Mouse (Mus musculus) forebrain, embryonic 13.5 days (tissue): ENCODE results near the gene Prkar2a. TPM values are rescaled to one million over a fixed set of nuclear protein-coding genes. Genes with fewer than 3 reads are reported as not detected.

Experiments
- ATAC-seq: fragments of 200-750 bp; cut with Nextera tagmentation; 2 replicates; pipeline ENCODE4 v1.8.0; 2017
- H3K27ac ChIP-seq: fragments of 300-500 bp; sonication (generic); 2 replicates; pipeline ENCODE4 v1.5.1; 2015; ENCODE audit warnings: inconsistent platforms, mild to moderate bottlenecking, moderate library complexity
- H3K27me3 ChIP-seq: fragments of 300-500 bp; sonication (generic); 2 replicates; pipeline ENCODE4 v1.6.1; 2015; ENCODE audit warnings: mild to moderate bottlenecking, inconsistent platforms
- H3K36me3 ChIP-seq: fragments of 300-500 bp; sonication (generic); 2 replicates; pipeline ENCODE4 v1.6.1; 2015; ENCODE audit warnings: mild to moderate bottlenecking, inconsistent platforms; ENCODE audit not compliant: poor library complexity, severe bottlenecking
- H3K4me1 ChIP-seq: fragments of 300-500 bp; sonication (generic); 2 replicates; pipeline ENCODE4 v1.6.1; 2015; ENCODE audit warnings: inconsistent platforms
- H3K4me2 ChIP-seq: fragments of 300-500 bp; sonication (generic); 2 replicates; pipeline ENCODE4 v1.6.1; 2015; ENCODE audit warnings: inconsistent platforms, mild to moderate bottlenecking, moderate library complexity
- H3K4me3 ChIP-seq: fragments of 300-500 bp; sonication (generic); 2 replicates; pipeline ENCODE4 v1.5.1; 2015; ENCODE audit warnings: mild to moderate bottlenecking, inconsistent platforms
- H3K9ac ChIP-seq: fragments of 300-500 bp; sonication (generic); 2 replicates; pipeline ENCODE4 v1.6.1; 2015; ENCODE audit warnings: mild to moderate bottlenecking, inconsistent platforms
- H3K9me3 ChIP-seq: fragments of 300-500 bp; sonication (generic); replicated peaks from 2 replicates; pipeline ENCODE4 v1.6.1; 2016; ENCODE audit warnings: inconsistent platforms
- WGBS: fragments of 180-500 bp; shearing (Covaris S2); methylation state at CpG from one replicate; pipeline ENCODE4 v1.1.7; 2015; 5-methylcytosine and 5-hydroxymethylcytosine counted together
- polyA plus RNA-seq: library from polyadenylated mRNA; unstranded; fragments of >200 nt; fragmentation: Nextera tagmentation; extraction: Ambion mirVana; gene quantifications from 2 replicates; pipeline ENCODE4 v1.2.1, GENCODE M21; 2015

The Prkar2a gene
- polyA plus RNA-seq, 1 experiment from 2014 or later, result 34.2 TPM

GRCm38 (mm10) chr9:108694533-108694932 lies 5.4 kb downstream of the Prkar2a start:
- Histone ChIP-seq H3K36me3 (peaks cover 9% of the 10 kb centered on the region), H3K9ac (no peak overlapping the region), H3K4me2 (peak overlapping the region; percentile 83), H3K9me3 (no peaks in the 10 kb centered on the region), H3K27ac (no peak overlapping the region), H3K27me3 (no peaks in the 10 kb centered on the region), H3K4me1 (peaks cover 29% of the 10 kb centered on the region), H3K4me3 (no peak overlapping the region)
- ATAC-seq, result no peak
- 94% methylated on average over 1 of the region's 1 CpGs for WGBS

- no peak overlapping the region for H3K27ac ChIP-seq
- H3K27me3 ChIP-seq, result no peaks in the 10 kb centered on the region
- H3K4me2 ChIP-seq, result no peak overlapping the region
- peaks cover 5% of the 10 kb centered on the region for H3K36me3 ChIP-seq
- H3K9ac ChIP-seq, result no peak overlapping the region
- H3K9me3 ChIP-seq, result no peaks in the 10 kb centered on the region
- no peak overlapping the region for H3K4me3 ChIP-seq
- no peak for ATAC-seq
- H3K4me1 ChIP-seq, result peaks cover 10% of the 10 kb centered on the region
Observed at GRCm38 (mm10) chr9:108702476-108702875, 13.4 kb downstream of the Prkar2a start.

DNA sequence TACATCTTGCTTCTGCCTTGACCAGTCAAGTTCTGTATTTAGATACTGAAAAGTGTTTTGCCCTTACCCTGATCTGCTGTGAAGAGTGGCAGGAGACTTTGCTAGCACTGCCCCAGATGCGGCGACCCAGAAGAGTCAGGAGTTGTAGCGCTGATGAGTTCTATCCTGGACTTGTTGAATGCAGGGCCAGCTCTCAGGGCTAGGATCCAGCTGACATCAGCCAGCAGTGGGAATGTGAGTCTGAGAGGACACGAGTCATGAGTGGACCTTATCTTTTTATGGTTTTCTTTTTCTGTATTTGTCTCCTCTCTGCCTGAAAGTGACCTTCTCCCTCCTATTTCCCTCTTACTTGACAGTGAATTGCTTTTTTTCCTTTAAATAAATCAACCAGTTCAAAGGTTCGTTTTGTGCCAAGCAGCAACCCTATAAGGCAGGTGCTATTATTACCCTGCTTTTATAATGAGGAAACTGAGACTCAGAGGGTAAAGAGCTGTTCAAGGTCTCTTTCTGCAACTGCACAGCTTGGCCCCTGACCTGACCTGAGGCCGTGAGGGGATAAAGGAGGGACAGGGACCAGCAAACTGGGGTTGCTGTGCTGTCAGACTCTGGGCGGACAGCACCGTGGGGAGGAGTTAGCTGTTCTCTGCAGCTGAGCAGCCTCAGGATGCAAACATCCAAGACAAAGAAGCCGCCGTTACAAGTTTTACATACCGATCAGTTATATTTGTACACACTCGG lies 14.4 kb downstream of the Prkar2a start:
- Histone ChIP-seq H3K9ac (peak overlapping the region; percentile 5), H3K4me1 (peaks cover 10% of the 10 kb centered on the region), H3K36me3 (no peaks in the 10 kb centered on the region), H3K9me3 (no peaks in the 10 kb centered on the region), H3K4me3 (no peak overlapping the region), H3K4me2 (no peak overlapping the region), H3K27ac (no peak overlapping the region), H3K27me3 (no peaks in the 10 kb centered on the region)
- WGBS, result 38% methylated on average over 12 of the region's 12 CpGs
- ATAC-seq, result no peak

GRCm38 (mm10) chr9:108704591-108704990 lies 15.5 kb downstream of the Prkar2a start:
- WGBS, result 81% methylated on average over 7 of the region's 7 CpGs
- no peak overlapping the region for H3K4me2 ChIP-seq
- no peak overlapping the region for H3K4me3 ChIP-seq
- H3K9me3 ChIP-seq, result no peaks in the 10 kb centered on the region
- no peak for ATAC-seq
- peaks cover 10% of the 10 kb centered on the region for H3K4me1 ChIP-seq
- no peak overlapping the region for H3K9ac ChIP-seq
- no peaks in the 10 kb centered on the region for H3K27me3 ChIP-seq
- no peak overlapping the region for H3K27ac ChIP-seq
- H3K36me3 ChIP-seq, result no peaks in the 10 kb centered on the region

DNA sequence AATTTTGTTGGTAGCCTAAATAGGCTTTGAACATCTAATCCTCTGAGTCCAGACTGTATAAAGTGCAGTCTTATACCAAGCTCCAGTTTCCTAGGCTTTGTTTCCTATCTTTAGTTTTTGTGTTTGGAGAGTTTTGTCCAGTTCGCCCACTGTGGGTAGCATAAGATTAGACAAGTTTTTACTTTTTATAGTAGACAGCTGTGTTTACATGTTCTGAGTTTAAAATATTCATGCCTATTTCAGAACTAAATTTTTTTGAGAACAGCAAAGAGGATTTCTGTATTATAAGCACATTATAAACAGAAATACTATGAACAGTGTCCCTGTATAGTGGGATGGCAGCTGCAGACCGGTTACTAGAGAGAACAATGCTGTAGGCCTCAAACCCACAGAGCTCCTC lies 18.1 kb downstream of the Prkar2a start:
- H3K27ac ChIP-seq, result no peak overlapping the region
- peaks cover 10% of the 10 kb centered on the region for H3K4me1 ChIP-seq
- no peaks in the 10 kb centered on the region for H3K9me3 ChIP-seq
- no peaks in the 10 kb centered on the region for H3K27me3 ChIP-seq
- H3K4me2 ChIP-seq, result no peak overlapping the region
- no peak for ATAC-seq
- no peak overlapping the region for H3K4me3 ChIP-seq
- H3K9ac ChIP-seq, result no peak overlapping the region
- no peaks in the 10 kb centered on the region for H3K36me3 ChIP-seq
- WGBS, result 91% methylated on average over 2 of the region's 2 CpGs

- no peak for ATAC-seq
- Histone ChIP-seq H3K27me3 (no peaks in the 10 kb centered on the region), H3K9ac (no peak overlapping the region), H3K4me3 (no peak overlapping the region), H3K36me3 (no peaks in the 10 kb centered on the region), H3K4me1 (peaks cover 2% of the 10 kb centered on the region; the same call in 1 of the 2 replicates), H3K27ac (no peak overlapping the region), H3K4me2 (no peak overlapping the region), H3K9me3 (no peaks in the 10 kb centered on the region)
- WGBS, result 92% methylated on average over 8 of the region's 8 CpGs
Observed at GRCm38 (mm10) chr9:108708833-108709232, 19.7 kb downstream of the Prkar2a start.

DNA sequence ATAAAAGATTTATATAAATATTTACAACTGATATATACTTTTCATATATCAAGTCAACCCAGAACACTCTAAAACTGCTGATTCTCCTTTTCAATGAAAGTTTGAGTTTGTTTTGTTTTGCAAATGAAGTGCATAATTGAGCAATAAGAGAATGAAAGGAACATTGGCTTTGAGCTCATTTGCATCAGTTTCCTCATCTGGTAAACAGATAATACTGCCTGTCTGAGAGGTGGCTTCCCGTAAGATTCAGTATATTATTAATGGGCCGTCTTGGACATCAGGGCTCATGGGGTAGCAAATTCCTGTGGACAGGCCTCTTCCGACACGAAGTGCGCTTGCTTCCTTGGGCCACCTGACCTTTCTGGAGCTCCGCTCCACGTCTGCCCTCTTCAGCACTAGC lies 21.7 kb downstream of the Prkar2a start:
- Histone ChIP-seq H3K9me3 (no peaks in the 10 kb centered on the region), H3K9ac (no peak overlapping the region), H3K4me3 (no peak overlapping the region), H3K27me3 (no peaks in the 10 kb centered on the region), H3K27ac (no peak overlapping the region), H3K36me3 (no peaks in the 10 kb centered on the region), H3K4me1 (no peaks in the 10 kb centered on the region), H3K4me2 (no peak overlapping the region)
- WGBS, result 82% methylated on average over 7 of the region's 7 CpGs
- no peak for ATAC-seq

DNA sequence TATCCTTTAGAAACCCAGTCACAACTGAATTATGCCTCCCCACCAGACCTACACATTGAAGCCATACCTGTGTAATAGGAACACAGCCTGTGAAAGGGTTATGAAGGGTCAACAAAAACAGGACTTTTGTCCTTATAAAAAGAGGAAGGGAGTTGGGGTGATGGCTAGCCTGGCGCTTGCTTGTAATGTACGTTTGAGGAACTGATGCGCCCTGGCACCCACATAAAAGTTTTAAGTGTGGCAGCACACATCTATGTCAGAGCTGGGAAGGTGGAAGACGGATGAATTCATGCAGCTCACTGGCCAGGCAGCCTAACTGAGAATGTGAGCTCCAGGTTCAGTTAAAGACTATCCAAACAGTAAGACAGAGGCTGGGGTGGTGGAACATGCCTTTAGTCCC lies 27.1 kb downstream of the Prkar2a start:
- Histone ChIP-seq H3K4me1 (no peaks in the 10 kb centered on the region), H3K9ac (no peak overlapping the region), H3K36me3 (peaks cover 24% of the 10 kb centered on the region), H3K27me3 (no peaks in the 10 kb centered on the region), H3K27ac (no peak overlapping the region), H3K9me3 (no peaks in the 10 kb centered on the region), H3K4me2 (no peak overlapping the region), H3K4me3 (no peak overlapping the region)
- ATAC-seq, result no peak
- WGBS, result 91% methylated on average over 4 of the region's 4 CpGs

DNA sequence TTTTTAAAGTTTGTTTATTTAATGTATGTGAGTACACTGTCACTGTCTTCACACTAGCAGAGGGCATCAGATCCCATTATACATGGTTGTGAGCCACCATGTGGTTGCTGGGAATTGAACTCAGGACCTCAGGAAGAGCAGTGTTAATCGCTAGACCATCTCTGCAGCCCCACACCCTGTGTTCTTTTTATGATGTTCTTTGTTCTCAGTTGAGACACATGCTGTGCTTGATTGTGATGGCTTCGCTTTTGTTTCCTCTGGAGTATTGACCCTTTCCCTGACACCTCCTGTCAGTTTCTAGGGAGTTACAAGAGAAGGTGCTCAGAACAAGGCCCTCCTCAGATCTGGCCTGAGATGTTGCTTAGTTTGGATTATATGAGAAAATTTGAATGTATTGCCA lies 34.6 kb downstream of the Prkar2a start:
- Histone ChIP-seq H3K9me3 (no peaks in the 10 kb centered on the region), H3K9ac (no peak overlapping the region), H3K36me3 (peaks cover 32% of the 10 kb centered on the region), H3K4me1 (no peaks in the 10 kb centered on the region), H3K4me3 (no peak overlapping the region), H3K27me3 (no peaks in the 10 kb centered on the region), H3K27ac (no peak overlapping the region), H3K4me2 (no peak overlapping the region)
- ATAC-seq, result no peak
- 14% methylated on average over 2 of the region's 2 CpGs for WGBS

DNA sequence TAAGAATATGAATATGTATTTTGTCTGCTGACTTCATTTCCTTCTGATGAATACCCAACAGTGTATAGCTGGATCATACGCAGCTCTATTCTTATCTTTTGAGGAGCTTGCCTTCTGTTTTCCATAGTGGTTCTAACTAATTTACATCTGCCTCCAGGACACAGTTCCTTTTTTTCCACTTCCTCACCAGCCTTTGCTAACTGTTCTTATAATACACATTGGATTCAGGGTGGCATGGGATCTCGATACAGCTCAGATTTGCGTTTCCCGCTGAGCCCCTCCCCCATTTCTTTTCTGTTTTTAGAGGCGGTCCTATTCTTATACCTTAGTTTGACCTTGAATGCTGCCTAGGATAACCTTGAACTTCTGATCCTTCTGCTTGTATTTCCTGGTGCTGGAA lies 37.0 kb downstream of the Prkar2a start:
- Histone ChIP-seq H3K4me1 (no peaks in the 10 kb centered on the region), H3K27ac (no peak overlapping the region), H3K9ac (no peak overlapping the region), H3K9me3 (no peaks in the 10 kb centered on the region), H3K4me3 (no peak overlapping the region), H3K27me3 (no peaks in the 10 kb centered on the region), H3K4me2 (no peak overlapping the region), H3K36me3 (peaks cover 18% of the 10 kb centered on the region; the same call in 1 of the 2 replicates)
- WGBS, result 90% methylated on average over 5 of the region's 5 CpGs
- no peak for ATAC-seq

DNA sequence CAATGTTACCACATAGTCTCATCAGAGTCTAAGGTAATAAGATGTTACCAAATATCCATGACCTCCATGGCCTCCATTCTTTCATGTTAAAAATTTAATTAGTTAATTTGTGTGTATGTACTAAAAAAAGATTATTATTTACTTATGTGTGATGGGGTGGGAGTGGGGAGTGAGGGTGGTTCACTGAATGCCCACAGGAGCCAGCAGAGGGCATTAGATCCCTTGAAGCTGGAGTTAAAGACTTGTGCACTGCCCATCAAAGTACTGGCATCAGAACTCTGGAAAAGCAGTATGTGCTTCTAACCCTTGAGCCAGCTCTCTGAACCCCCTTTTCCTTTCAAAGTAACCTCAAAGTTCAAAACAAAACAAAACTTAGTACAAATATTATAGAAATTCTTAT lies 39.9 kb downstream of the Prkar2a start:
- no peaks in the 10 kb centered on the region for H3K27me3 ChIP-seq
- H3K27ac ChIP-seq, result no peak overlapping the region
- peaks cover 22% of the 10 kb centered on the region for H3K36me3 ChIP-seq
- ATAC-seq, result no peak
- no peak overlapping the region for H3K9ac ChIP-seq
- no peak overlapping the region for H3K4me3 ChIP-seq
- no peaks in the 10 kb centered on the region for H3K9me3 ChIP-seq
- no peak overlapping the region for H3K4me2 ChIP-seq
- no peaks in the 10 kb centered on the region for H3K4me1 ChIP-seq

GRCm38 (mm10) chr9:108732462-108732861 lies 43.3 kb downstream of the Prkar2a start:
- Histone ChIP-seq H3K27me3 (no peaks in the 10 kb centered on the region), H3K4me2 (no peak overlapping the region), H3K9ac (no peak overlapping the region), H3K4me1 (no peaks in the 10 kb centered on the region), H3K27ac (no peak overlapping the region), H3K36me3 (peaks cover 43% of the 10 kb centered on the region), H3K9me3 (no peaks in the 10 kb centered on the region), H3K4me3 (no peak overlapping the region)
- ATAC-seq, result no peak

DNA sequence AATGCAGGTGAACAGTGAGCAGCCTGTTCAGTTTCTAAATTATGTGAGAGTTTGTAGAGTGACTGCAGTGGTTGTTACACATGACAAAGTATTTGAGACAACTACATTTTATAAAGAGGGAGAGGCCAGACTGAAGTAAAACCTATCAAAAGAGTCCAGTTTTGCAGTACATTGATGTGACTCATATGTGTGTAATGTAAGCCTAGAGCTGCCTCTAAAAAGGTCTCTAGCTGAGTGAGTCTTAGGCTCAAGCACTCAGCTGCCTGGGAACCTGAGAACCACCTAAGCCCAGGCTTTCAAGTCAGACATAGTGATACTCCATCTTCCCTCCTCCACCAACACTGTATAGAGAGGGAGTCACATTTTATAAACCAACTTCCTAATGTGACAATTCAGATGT lies 45.5 kb downstream of the Prkar2a start:
- Histone ChIP-seq H3K9me3 (no peaks in the 10 kb centered on the region), H3K9ac (no peak overlapping the region), H3K4me2 (no peak overlapping the region), H3K27ac (no peak overlapping the region), H3K4me1 (no peaks in the 10 kb centered on the region), H3K36me3 (peaks cover 35% of the 10 kb centered on the region), H3K27me3 (no peaks in the 10 kb centered on the region), H3K4me3 (no peak overlapping the region)
- ATAC-seq, result no peak
